Mouse (Mus musculus): ENCODE measurements at regions not wholly inside any gene's neighbourhood (a gene's known extent, or its start where the extent isn't known, plus 50 kb on each side); places are given as distances from the start of the nearest gene placed in this dataset.
A peak's percentile ranks its signal among the peaks of the same experiment; 100 is the strongest.

DNA sequence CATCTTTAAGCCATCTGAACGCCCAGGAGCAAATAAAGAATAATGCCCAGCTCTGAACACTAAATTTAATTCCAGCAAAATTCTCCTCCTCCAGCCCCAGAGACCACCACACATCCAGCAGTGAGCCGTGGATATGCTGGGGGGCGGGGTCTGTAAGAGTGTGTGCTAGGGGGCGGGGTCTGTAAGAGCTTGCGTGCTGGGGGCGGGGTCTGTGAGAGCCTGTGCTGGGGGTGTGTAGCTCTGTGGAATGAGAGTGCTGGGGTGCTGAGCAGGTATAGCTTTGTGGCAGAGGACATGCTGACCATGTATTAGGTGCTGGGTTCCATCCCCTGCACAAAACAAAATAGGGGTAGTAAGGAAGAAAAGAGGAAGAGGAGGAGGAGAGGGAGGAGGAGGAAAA is 91.1 kb upstream of the Slc45a1 start:
- TF ChIP-seq REST (IDR thresholded peaks at IDR 0.05; ENCODE audit: insufficient read depth, insufficient read length) (no peak), SRF (IDR thresholded peaks at IDR 0.05; ENCODE audit: control insufficient read depth, insufficient read length, low read depth) (no peak), E2F4 (IDR thresholded peaks at IDR 0.05; ENCODE audit: insufficient read depth) (no peak), USF1 (IDR thresholded peaks at IDR 0.05; ENCODE audit: low read depth) (no peak), CEBPB (IDR thresholded peaks at IDR 0.05; ENCODE audit: insufficient read depth, poor library complexity, severe bottlenecking) (no peak), POLR2AphosphoS2 (IDR thresholded peaks at IDR 0.05; ENCODE audit: insufficient read length, low read depth) (no peak), POLR2A (IDR thresholded peaks at IDR 0.05; ENCODE audit: insufficient read length, low read depth) (no peak), MYOD1 (IDR thresholded peaks at IDR 0.05; ENCODE audit: control insufficient read depth in 1 of 3, insufficient read length in 2 of 3, low read depth in 2 of 3) (no peak), TCF12 (IDR thresholded peaks at IDR 0.05; ENCODE audit: insufficient read depth, poor library complexity, severe bottlenecking) (no peak)
- no peak overlapping the region for H3K4me3 ChIP-seq
- no peak overlapping the region for H3ac ChIP-seq (ENCODE audit: control insufficient read depth, insufficient read length)
- H3K27me3 ChIP-seq (ENCODE audit: control insufficient read depth, insufficient read depth, insufficient read length) = no peaks in the 10 kb centered on the region
- H3K36me3 ChIP-seq (ENCODE audit: control insufficient read depth, insufficient read depth) = no peaks in the 10 kb centered on the region
- no peaks in the 10 kb centered on the region for H3K79me2 ChIP-seq (ENCODE audit: control insufficient read depth, insufficient read depth)
- no peak overlapping the region for H3K4me2 ChIP-seq (ENCODE audit: low read depth)

DNA sequence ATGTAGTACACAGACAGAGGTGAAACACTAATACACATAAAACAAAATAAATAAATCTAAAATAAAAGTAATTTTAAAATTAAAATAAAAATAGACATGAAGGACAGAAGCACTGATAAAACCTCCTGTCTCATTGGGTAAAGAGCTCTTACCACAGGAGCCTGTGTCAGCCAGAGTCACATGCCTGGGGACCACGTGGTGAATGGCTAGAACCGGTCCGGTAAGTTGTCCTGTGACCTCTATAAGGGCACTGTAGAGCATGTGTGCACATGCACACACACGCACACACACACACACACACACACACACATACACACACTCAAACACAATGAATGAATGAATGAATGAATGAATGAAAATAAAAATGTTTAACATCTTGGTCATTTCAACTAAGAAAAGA is 89.8 kb upstream of the Slc45a1 start:
- Histone ChIP-seq H3K36me3 (ENCODE audit: control insufficient read depth, insufficient read depth) (no peaks in the 10 kb centered on the region), H3ac (ENCODE audit: control insufficient read depth, insufficient read length) (no peak overlapping the region), H3K27me3 (ENCODE audit: control insufficient read depth, insufficient read depth, insufficient read length) (no peaks in the 10 kb centered on the region), H3K79me2 (ENCODE audit: control insufficient read depth, insufficient read depth) (no peaks in the 10 kb centered on the region), H3K4me2 (ENCODE audit: low read depth) (no peak overlapping the region), H3K4me3 (no peak overlapping the region)
- TF ChIP-seq MAX (IDR thresholded peaks at IDR 0.05; ENCODE audit: low read depth) = no peak
- no peak for TF ChIP-seq MYOD1 (IDR thresholded peaks at IDR 0.05; ENCODE audit: control insufficient read depth in 1 of 3, insufficient read length in 2 of 3, low read depth in 2 of 3)
- no peak for TF ChIP-seq MYOG (IDR thresholded peaks at IDR 0.05; ENCODE audit: control insufficient read depth in 1 of 3, insufficient read depth in 1 of 3, insufficient read length in 2 of 3, low read depth in 2 of 3)
- TF ChIP-seq E2F4 (IDR thresholded peaks at IDR 0.05; ENCODE audit: insufficient read depth) = no peak
- TF ChIP-seq SRF (IDR thresholded peaks at IDR 0.05; ENCODE audit: control insufficient read depth, insufficient read length, low read depth) = no peak
- no peak for TF ChIP-seq REST (IDR thresholded peaks at IDR 0.05; ENCODE audit: insufficient read depth, insufficient read length)
- no peak for TF ChIP-seq TCF3 (IDR thresholded peaks at IDR 0.05; ENCODE audit: insufficient read length, low read depth)
- no peak for TF ChIP-seq POLR2AphosphoS2 (IDR thresholded peaks at IDR 0.05; ENCODE audit: insufficient read length, low read depth)
- no peak for TF ChIP-seq POLR2A (IDR thresholded peaks at IDR 0.05; ENCODE audit: insufficient read length, low read depth)
- no peak for TF ChIP-seq USF1 (IDR thresholded peaks at IDR 0.05; ENCODE audit: low read depth)
- no peak for TF ChIP-seq CEBPB (IDR thresholded peaks at IDR 0.05; ENCODE audit: insufficient read depth, poor library complexity, severe bottlenecking)
- TF ChIP-seq TCF12 (IDR thresholded peaks at IDR 0.05; ENCODE audit: insufficient read depth, poor library complexity, severe bottlenecking) = no peak

DNA sequence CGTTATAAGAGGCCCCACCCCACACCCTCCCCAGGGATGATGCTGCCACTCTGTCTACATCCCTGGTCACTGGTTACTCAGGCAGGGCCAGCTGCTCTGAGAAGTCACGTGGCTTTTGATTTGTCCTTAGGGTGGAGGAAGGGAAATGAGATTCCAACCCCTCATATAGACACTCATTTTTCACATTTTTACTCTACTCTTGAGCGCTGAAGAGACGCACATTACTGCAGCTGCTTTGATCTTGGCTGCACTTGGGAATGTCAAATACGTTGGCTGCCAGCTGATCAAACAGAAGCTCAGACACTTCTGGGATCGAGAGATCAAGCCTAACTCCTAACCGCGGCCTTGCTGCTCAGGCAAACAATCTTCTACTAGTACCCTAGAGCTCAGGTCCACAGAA is 88.2 kb upstream of the Slc45a1 start:
- Histone ChIP-seq H3ac (ENCODE audit: control insufficient read depth, insufficient read length) (no peak overlapping the region), H3K36me3 (ENCODE audit: control insufficient read depth, insufficient read depth) (no peaks in the 10 kb centered on the region), H3K27me3 (ENCODE audit: control insufficient read depth, insufficient read depth, insufficient read length) (no peaks in the 10 kb centered on the region), H3K4me3 (no peak overlapping the region), H3K79me2 (ENCODE audit: control insufficient read depth, insufficient read depth) (no peaks in the 10 kb centered on the region), H3K4me2 (ENCODE audit: low read depth) (no peak overlapping the region)
- TF ChIP-seq E2F4 (IDR thresholded peaks at IDR 0.05; ENCODE audit: insufficient read depth) (no peak), CEBPB (IDR thresholded peaks at IDR 0.05; ENCODE audit: insufficient read depth, poor library complexity, severe bottlenecking) (no peak)

DNA sequence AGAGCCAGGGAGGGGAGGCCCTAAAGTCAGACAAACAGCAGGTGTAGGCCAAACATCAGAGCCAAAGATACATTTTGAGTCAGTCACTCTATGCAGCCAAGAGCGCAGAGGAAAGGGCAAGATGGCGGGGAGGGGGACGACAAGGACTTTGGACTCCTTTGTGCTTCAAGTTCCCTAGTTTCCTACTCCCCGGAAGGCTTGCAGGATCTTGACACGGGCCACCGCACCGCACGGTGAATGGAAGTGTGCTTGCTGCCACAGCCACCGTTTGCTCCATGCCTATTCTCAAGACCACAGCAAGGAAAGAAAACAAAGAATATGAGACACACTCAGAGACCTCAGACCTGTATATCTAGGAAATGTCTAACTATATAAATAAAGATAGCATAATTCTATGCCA is 86.8 kb upstream of the Slc45a1 start:
- H3K4me3 ChIP-seq = no peak overlapping the region
- H3K79me2 ChIP-seq (ENCODE audit: control insufficient read depth, insufficient read depth) = no peaks in the 10 kb centered on the region
- no peaks in the 10 kb centered on the region for H3K36me3 ChIP-seq (ENCODE audit: control insufficient read depth, insufficient read depth)
- H3K4me2 ChIP-seq (ENCODE audit: low read depth) = no peak overlapping the region
- no peak overlapping the region for H3ac ChIP-seq (ENCODE audit: control insufficient read depth, insufficient read length)
- TF ChIP-seq MYOG (IDR thresholded peaks at IDR 0.05; ENCODE audit: control insufficient read depth in 1 of 3, insufficient read depth in 1 of 3, insufficient read length in 2 of 3, low read depth in 2 of 3) = no peak
- no peak for TF ChIP-seq MYOD1 (IDR thresholded peaks at IDR 0.05; ENCODE audit: control insufficient read depth in 1 of 3, insufficient read length in 2 of 3, low read depth in 2 of 3)
- TF ChIP-seq TCF12 (IDR thresholded peaks at IDR 0.05; ENCODE audit: insufficient read depth, poor library complexity, severe bottlenecking) = no peak
- TF ChIP-seq E2F4 (IDR thresholded peaks at IDR 0.05; ENCODE audit: insufficient read depth) = no peak
- TF ChIP-seq REST (IDR thresholded peaks at IDR 0.05; ENCODE audit: insufficient read depth, insufficient read length) = no peak
- no peak for TF ChIP-seq TCF3 (IDR thresholded peaks at IDR 0.05; ENCODE audit: insufficient read length, low read depth)
- no peak for TF ChIP-seq POLR2AphosphoS2 (IDR thresholded peaks at IDR 0.05; ENCODE audit: insufficient read length, low read depth)
- TF ChIP-seq USF1 (IDR thresholded peaks at IDR 0.05; ENCODE audit: low read depth) = no peak
- no peak for TF ChIP-seq POLR2A (IDR thresholded peaks at IDR 0.05; ENCODE audit: insufficient read length, low read depth)
- no peak for TF ChIP-seq MAX (IDR thresholded peaks at IDR 0.05; ENCODE audit: low read depth)
- TF ChIP-seq SRF (IDR thresholded peaks at IDR 0.05; ENCODE audit: control insufficient read depth, insufficient read length, low read depth) = no peak
- TF ChIP-seq CEBPB (IDR thresholded peaks at IDR 0.05; ENCODE audit: insufficient read depth, poor library complexity, severe bottlenecking) = no peak
- H3K27me3 ChIP-seq (ENCODE audit: control insufficient read depth, insufficient read depth, insufficient read length) = no peaks in the 10 kb centered on the region

DNA sequence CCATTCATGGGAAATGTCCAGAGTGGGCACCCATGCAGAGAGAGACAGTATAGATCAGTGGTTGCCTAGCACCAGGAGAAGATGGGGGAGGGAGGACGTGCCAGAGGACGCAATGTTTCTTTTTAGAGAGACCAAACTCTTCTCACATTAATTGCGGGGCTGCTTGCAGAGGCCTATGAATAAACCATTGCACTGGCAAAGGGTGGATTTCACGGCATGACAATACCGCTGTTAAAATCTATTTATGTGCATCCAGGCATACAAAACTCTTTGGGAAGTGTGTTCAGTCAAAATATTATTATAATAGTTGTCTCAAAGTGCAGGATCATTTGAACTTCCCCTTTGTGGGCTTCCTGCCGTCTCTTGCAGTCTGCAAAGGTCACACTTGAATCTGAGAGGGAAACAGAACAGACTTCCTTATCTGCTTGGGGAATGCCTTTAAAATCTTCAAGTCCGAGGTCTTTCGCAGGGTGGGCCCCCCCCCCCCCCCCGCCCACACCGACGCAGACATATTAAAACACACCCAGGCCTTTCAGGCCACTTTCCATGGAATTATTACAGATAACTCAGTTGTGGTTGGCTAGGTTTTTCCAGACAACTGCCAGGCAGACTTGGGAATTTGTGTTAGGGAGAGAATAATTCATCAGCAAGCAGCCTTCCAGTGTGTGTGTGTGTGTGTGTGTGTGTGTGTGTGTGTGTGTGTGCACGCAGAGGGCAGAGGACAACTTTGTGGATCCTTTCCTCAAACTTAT is 78.3 kb upstream of the Slc45a1 start:
- no peak overlapping the region for H3K4me2 ChIP-seq (ENCODE audit: low read depth)

More for the DNA sequence above, 78.3 kb upstream of the Slc45a1 start:
- Histone ChIP-seq H3K4me3 (no peak overlapping the region), H3K36me3 (ENCODE audit: control insufficient read depth, insufficient read depth) (no peaks in the 10 kb centered on the region), H3K27me3 (ENCODE audit: control insufficient read depth, insufficient read depth, insufficient read length) (no peaks in the 10 kb centered on the region), H3ac (ENCODE audit: control insufficient read depth, insufficient read length) (no peak overlapping the region), H3K79me2 (ENCODE audit: control insufficient read depth, insufficient read depth) (no peaks in the 10 kb centered on the region)
- TF ChIP-seq CEBPB (IDR thresholded peaks at IDR 0.05; ENCODE audit: insufficient read depth, poor library complexity, severe bottlenecking) (no peak), MYOD1 (IDR thresholded peaks at IDR 0.05; ENCODE audit: control insufficient read depth in 1 of 3, insufficient read length in 2 of 3, low read depth in 2 of 3) (peak in 1 of 3 experiments; percentile 5)

Data from myocyte (in vitro differentiated cells).